Mouse (Mus musculus) ovary, postnatal 10 days (tissue): Measurements from ENCODE around the gene Fndc3b.

Experiments used
- DNase-seq: peaks from one replicate; pipeline ENCODE4 v3.0.0; 2022; ENCODE audit warnings: low spot score

The Fndc3b gene

DNA sequence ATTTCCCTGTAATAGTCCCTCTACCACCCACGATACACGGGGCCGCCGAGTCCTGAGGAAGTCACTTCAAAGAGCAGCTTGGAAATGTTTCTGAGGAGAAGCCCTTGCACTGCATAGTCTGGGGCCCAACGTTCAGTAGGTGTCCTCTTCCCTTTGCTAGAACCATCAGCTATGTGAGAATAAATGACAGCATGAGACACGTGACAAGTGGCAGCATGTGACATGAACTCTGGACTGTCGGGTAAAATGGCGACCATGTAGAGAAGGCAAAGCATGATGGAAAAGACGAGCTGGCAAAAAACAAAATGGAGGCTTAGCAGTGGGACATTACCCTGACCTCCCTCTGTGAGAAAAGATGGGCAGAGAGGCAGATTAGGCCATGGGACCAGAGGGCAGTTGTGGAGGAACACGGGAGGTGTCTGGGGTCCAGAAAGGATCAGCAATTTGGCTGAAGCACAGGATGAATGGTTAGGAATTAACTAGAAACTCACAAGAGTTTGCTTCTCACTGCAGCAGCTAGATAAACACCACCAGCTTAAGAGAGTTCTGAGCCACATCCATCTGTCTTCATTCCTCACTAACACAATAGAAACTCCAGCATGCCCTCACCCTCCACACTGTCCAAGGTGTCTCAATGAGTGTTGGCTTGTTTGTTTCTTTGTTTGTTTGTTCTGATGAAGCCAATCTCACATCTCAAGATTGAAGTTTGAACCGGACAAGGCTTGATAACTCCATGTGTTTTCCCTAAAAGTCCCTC lies 118.2 kb downstream of the Fndc3b start:
- no peak for DNase-seq

- DNase-seq, result no peak
Observed at GRCm38 (mm10) chr3:27590823-27591222, 120.3 kb downstream of the Fndc3b start.

- DNase-seq, result no peak
Observed at GRCm38 (mm10) chr3:27589305-27589704, 121.8 kb downstream of the Fndc3b start.

GRCm38 (mm10) chr3:27588604-27589003 lies 122.5 kb downstream of the Fndc3b start:
- DNase-seq, result no peak

- DNase-seq, result no peak
Observed at GRCm38 (mm10) chr3:27584607-27585605, 126.2 kb downstream of the Fndc3b start.

DNA sequence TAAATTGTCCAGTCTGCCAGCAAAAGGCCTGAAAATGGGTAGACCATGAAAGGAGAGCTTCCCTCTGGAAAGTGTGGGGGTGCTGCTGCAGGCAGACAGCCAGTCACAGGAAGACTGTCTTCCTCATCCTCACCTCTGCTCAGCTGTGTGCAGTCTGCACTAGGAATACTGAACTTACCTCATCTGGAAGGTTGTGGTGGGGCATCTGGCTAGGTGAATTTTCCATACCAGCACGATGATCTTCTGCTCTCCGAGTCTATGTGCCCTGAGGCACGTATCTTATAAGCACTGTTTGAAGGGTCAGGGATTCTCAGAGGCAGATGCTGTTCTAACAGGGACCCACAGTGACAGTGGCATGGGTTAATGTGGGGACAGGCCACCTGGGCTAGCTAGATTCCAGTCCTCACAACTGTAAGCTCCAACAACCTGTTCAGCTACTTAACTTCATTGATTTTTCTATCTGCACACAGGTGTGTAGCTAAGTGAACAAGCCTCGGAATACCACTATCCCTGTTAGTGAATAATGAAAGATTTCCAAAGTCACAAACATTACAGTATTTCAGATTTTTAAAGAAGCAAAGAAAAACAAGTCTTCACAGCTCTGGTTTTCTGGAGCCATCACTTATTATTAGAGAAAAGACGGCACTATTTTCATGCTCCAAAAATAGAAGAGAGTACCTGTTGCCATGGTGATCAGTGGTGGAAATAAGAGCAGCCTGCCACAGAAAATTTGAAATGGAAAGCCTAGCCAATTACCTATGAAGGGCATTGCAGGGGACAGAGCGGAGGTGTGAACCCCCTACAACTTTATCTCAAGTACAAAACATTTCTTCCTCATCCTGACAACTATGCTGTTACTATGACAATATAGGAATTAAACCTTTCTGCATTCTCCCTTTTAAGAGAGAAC lies 128.9 kb downstream of the Fndc3b start:
- DNase-seq, result no peak

- no peak for DNase-seq
Observed at GRCm38 (mm10) chr3:27580956-27581355, 130.2 kb downstream of the Fndc3b start.

DNA sequence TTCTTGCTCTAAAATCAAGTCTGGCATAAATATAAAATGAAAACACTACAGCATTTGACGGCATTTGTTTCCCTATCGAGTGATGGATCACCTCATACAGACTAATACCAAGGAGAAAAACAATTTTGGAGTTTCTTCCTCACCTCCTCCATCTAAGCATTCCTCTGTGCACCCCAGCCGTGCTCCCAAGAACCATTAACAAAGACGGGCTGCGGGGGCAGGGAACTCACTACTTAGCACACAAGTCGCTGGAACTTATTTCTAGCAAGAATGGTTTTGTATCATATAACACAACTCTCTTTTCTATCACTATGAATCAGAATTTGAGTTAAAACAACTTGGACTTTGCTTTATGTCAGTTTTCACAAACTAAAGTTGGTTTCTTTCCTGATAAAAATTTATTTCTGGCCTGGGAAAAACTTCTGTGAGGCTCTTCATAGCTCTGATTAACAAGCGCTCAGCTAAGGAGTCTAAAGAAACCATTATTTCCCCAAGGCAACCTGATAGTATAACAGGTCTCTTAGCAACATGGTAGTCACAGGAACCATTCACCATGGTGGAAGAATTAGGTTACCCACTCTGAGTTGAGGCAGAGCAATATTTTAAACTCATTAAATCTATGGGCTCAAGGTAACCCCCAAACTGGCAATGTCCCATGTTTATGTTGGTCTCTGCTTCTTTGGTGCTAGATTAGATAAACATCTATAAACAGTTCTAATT lies 131.1 kb downstream of the Fndc3b start:
- DNase-seq, result no peak

DNA sequence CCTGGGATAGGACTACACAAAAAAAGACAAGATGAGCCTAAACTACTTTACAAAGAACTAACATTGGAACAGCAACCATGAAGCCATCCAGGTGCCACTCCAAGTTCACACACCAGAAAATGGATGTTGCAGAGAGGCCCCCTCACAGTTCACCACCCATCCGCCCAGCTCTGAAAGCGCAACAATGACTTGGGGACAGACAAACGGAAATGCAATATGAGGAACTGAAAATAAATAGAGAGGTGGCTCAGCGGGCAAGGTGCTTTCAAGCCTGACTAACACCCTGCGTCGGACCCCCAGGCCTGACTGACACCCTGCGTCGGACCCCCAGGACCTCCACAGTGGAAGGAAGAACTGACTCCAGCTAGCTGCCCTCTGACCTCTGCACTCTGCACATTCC lies 131.9 kb downstream of the Fndc3b start:
- DNase-seq, result no peak

- no peak for DNase-seq
Observed at GRCm38 (mm10) chr3:27577349-27578025, 133.6 kb downstream of the Fndc3b start.

DNA sequence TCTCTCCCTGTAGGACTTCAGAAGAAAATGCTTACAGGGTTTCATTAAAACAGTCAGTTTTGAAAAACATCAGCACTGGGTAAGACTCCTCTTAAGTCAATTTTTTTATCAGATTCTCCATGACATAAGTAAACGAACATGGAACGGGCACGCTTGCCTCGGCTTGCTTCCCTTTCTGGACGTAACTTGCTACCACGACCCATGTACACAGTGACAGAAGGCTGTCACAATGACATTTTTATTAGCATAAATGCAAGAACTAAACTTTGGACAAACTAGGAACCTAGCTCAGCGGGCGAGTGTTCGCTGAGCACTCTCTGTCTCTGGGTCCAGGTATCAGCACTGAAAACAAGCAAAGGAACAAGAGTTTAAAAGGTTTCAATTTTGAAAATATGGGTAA lies 136.9 kb downstream of the Fndc3b start:
- no peak for DNase-seq

DNA sequence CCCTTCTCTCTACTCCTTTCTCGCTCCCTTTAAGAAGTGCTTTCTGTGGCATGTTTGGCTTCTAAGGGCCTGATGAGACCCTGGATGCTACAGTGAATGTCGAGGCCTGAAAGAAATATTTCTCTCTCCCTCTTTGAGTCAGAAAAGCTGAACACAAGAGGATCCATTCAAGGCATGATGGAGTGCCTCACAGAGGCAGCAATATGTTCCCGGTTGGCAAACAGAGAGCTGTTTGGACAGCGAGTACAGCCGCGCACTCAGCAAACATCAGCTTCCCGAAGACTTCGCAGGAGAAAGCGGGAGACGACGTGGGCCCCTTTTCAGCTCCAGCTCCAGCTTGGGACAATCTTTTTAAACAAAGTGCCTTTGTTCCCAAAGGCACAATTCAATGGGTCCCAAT lies 137.6 kb downstream of the Fndc3b start:
- DNase-seq, result no peak

DNA sequence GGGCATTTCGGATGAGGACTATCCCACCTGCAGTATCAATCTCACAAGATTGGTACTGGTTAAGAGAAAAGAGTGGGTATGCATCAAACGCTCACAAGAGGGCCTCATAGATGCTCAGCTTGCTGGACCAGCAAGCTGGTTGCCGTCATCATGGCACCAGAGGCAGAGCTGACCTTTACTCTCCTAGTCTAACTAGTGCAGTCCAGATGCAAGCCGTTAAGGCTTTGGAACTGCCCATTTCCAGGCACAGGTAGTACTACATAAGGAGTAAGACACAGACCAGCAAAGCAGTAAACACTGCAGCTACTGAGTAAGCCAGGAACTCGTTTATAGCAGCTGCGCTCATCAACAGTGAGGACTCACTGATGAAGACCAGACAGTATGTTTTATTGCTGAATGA lies 138.8 kb downstream of the Fndc3b start:
- no peak for DNase-seq

- no peak for DNase-seq
Observed at GRCm38 (mm10) chr3:27565314-27565713, 145.8 kb downstream of the Fndc3b start.

GRCm38 (mm10) chr3:27563047-27563624 lies 148.0 kb downstream of the Fndc3b start:
- no peak for DNase-seq

- DNase-seq, result no peak
Observed at GRCm38 (mm10) chr3:27562476-27562875, 148.6 kb downstream of the Fndc3b start.

GRCm38 (mm10) chr3:27561921-27562320 lies 149.2 kb downstream of the Fndc3b start:
- no peak for DNase-seq

GRCm38 (mm10) chr3:27559316-27559715 lies 151.8 kb downstream of the Fndc3b start:
- DNase-seq, result no peak

DNA sequence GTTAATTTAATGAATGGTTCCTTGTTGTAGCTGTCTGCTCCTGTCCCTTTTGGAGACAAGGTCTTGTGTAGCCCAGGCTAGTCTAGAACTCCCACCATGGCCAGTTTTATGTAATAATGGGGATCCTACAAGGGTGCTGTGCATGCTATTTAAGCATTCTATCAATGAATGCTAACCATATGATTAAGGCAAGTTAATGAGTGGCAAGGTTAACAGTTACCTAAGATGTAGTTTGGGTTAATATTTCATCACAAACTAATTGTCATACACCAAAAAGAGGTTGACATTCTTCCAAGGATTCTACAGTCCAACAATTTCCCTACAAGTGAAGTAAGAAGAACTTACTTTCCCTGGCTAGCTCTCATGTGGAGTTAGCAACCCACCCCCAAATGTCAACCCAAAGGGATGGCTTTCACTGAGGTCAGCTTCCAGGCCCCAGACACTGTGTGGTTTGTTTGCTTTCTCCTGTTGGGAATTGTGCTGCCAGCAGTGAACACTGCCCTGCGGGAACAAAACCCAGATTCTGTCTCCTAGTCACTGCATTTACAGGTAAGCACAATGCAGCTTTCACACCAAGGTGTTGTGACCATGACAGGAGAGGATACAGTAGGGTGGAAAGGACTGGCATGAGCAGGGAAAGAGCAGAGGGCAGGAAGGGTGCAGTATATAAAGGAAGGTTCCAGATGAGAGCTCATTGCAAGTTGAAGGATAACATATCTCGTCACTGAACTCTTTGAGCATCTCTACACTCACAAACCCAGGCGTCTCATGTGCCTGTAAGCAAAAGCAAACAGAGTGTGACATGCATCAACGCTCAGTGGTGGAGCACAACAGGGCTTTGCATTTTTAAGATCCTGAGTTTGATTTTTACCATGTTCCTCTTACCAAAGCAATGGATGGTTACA lies 153.8 kb downstream of the Fndc3b start:
- no peak for DNase-seq
